Mouse (Mus musculus) B cell, adult 67 days (primary cell): Measurements from ENCODE around the gene Defb7. TPM values are rescaled to one million over a fixed set of nuclear protein-coding genes. Genes with fewer than 3 reads are reported as not detected.

ENCODE experiments used
- total RNA-seq, 2 experiments: library from RNA; stranded (reverse); gene quantifications; 4 replicates each; pipeline ENCODE4 v1.2.4; 2023

The Defb7 gene
- not detected for total RNA-seq

GRCm38 (mm10) chr8:19494797-19495196 is at the start of gene Defb7:
TSS of gene Defb7 (plus strand) at chr8:19495097.

Other genes with a start within 250 kb of the Defb7 start
- not detected for gene Defb5, start 247.5 kb upstream of the Defb7 start, total RNA-seq
- gene Defb3, start 201.7 kb upstream of the Defb7 start, total RNA-seq = not detected
- gene Defb8, start 47.5 kb upstream of the Defb7 start, total RNA-seq = not detected
- not detected for gene 4930467E23Rik, start 234.5 kb downstream of the Defb7 start, total RNA-seq